In genomic region chr9:107631311-107631826, GRCm38 (mm10) we compare ENCODE assay signal across 7 mouse cellular contexts. TPM values are rescaled to one million over a fixed set of nuclear protein-coding genes. Genes with fewer than 3 reads are reported as not detected.
DNase-seq lines count a peak whose midpoint lies in the region; ATAC-seq and TF ChIP-seq lines count a peak whose summit lies in the region.

No protein-coding gene starts in this region.

- H3K4me3 ChIP-seq in megakaryocyte, embryonic 14.5 days (replicated peaks), result peak overlapping the region; percentile 47
- H3K4me3 ChIP-seq in heart, embryonic 16.5 days (ENCODE audit: low read length), result no peak overlapping the region
- no peak overlapping the region for H3K4me3 ChIP-seq in liver, embryonic 13.5 days (replicated peaks)
- H3K4me3 ChIP-seq in stomach, postnatal 0 days (ENCODE audit: low read depth, low read length), result no peak overlapping the region

- DNase-seq in liver, embryonic 13.5 days, result no peak
- DNase-seq in stomach, postnatal 0 days (ENCODE audit: low spot score), result no peak
- no peak for DNase-seq in frontal cortex, adult 2 months (ENCODE audit: extremely low spot score in 1 of 2, low spot score in 1 of 2)
- no peak for DNase-seq in ovary, adult 18-20 months (ENCODE audit: low spot score)

- no peak for ATAC-seq in megakaryocyte, adult 5-6 weeks (ENCODE audit: poor library complexity, severe bottlenecking)
- no peak for ATAC-seq in heart, embryonic 16.5 days (replicated peaks; ENCODE audit: extremely low read depth, insufficient read depth, low FRiP score)
- ATAC-seq in liver, embryonic 13.5 days (ENCODE audit: low read depth), result no peak
- no peak for ATAC-seq in stomach, postnatal 0 days (ENCODE audit: low FRiP score, low TSS enrichment)

- TF ChIP-seq EP300 in stomach, postnatal 0 days (optimal IDR thresholded peaks at IDR 0.05), result no peak

- H3K27ac ChIP-seq in heart, embryonic 16.5 days (ENCODE audit: low read length), result peak overlapping the region; percentile 88
- H3K27ac ChIP-seq in liver, embryonic 13.5 days, result peak overlapping the region; percentile 94
- peak overlapping the region; percentile 20; the same call in 1 of the 2 replicates for H3K27ac ChIP-seq in stomach, postnatal 0 days (replicated peaks)

- no peaks in the 10 kb centered on the region for H3K9me3 ChIP-seq in megakaryocyte, embryonic 14.5 days
- no peaks in the 10 kb centered on the region for H3K9me3 ChIP-seq in heart, embryonic 16.5 days (replicated peaks; ENCODE audit: control insufficient read depth, low read length)
- H3K9me3 ChIP-seq in liver, embryonic 13.5 days (replicated peaks), result no peaks in the 10 kb centered on the region
- no peaks in the 10 kb centered on the region for H3K9me3 ChIP-seq in stomach, postnatal 0 days (ENCODE audit: control insufficient read depth, low read length)

- no peak for TF ChIP-seq CTCF in stomach, postnatal 0 days (IDR thresholded peaks at IDR 0.05; ENCODE audit: low read depth)

- H3K4me2 ChIP-seq in heart, embryonic 16.5 days (ENCODE audit: low read depth, low read length), result peak overlapping the region; percentile 96; the same call in 1 of the 2 replicates
- peak overlapping the region; percentile 100 for H3K4me2 ChIP-seq in liver, embryonic 13.5 days
- no peak overlapping the region for H3K4me2 ChIP-seq in stomach, postnatal 0 days (replicated peaks; ENCODE audit: low read depth)

- peaks cover 62% of the 10 kb centered on the region for H3K36me3 ChIP-seq in megakaryocyte, embryonic 14.5 days (replicated peaks; ENCODE audit: low read length)
- H3K36me3 ChIP-seq in heart, embryonic 16.5 days (ENCODE audit: control insufficient read depth, insufficient read depth), result peaks cover 2% of the 10 kb centered on the region; the same call in 1 of the 2 replicates
- peaks cover 35% of the 10 kb centered on the region for H3K36me3 ChIP-seq in liver, embryonic 13.5 days
- no peaks in the 10 kb centered on the region for H3K36me3 ChIP-seq in stomach, postnatal 0 days (ENCODE audit: control insufficient read depth, insufficient read depth, low read length)

- no peaks in the 10 kb centered on the region for H3K27me3 ChIP-seq in megakaryocyte, embryonic 14.5 days (replicated peaks)
- no peaks in the 10 kb centered on the region for H3K27me3 ChIP-seq in heart, embryonic 16.5 days (ENCODE audit: control insufficient read depth, insufficient read depth, low read length)
- H3K27me3 ChIP-seq in liver, embryonic 13.5 days, result no peaks in the 10 kb centered on the region
- no peaks in the 10 kb centered on the region for H3K27me3 ChIP-seq in stomach, postnatal 0 days (ENCODE audit: control insufficient read depth, insufficient read depth, low read length)

- WGBS in heart, embryonic 16.5 days, result 73% methylated on average over 9 of the region's 9 CpGs
- 82% methylated on average over 9 of the region's 9 CpGs for WGBS in liver, embryonic 13.5 days (ENCODE audit: insufficient replicate concordance)
- 66% methylated on average over 9 of the region's 9 CpGs for WGBS in stomach, postnatal 0 days

- H3K9ac ChIP-seq in heart, embryonic 16.5 days (ENCODE audit: low read length), result peak overlapping the region; percentile 53; the same call in 1 of the 2 replicates
- no peak overlapping the region for H3K9ac ChIP-seq in liver, embryonic 13.5 days
- no peak overlapping the region for H3K9ac ChIP-seq in stomach, postnatal 0 days (ENCODE audit: low read length)

- peaks cover 78% of the 10 kb centered on the region for H3K4me1 ChIP-seq in megakaryocyte, embryonic 14.5 days
- H3K4me1 ChIP-seq in heart, embryonic 16.5 days (ENCODE audit: control insufficient read depth, insufficient read depth, low read length), result peaks cover 71% of the 10 kb centered on the region
- peaks cover 91% of the 10 kb centered on the region for H3K4me1 ChIP-seq in liver, embryonic 13.5 days (replicated peaks)
- H3K4me1 ChIP-seq in stomach, postnatal 0 days (replicated peaks; ENCODE audit: control insufficient read depth, insufficient read depth), result peaks cover 28% of the 10 kb centered on the region

RNA-seq across cellular contexts. Expression of gene Gnai2, which starts 3.8 kb away (rescaled TPM):
- polyA plus RNA-seq in megakaryocyte, embryonic 14.5 days (2012; ENCODE audit: insufficient read depth, low replicate concordance), result 1,319 and 1,886 TPM in 2 replicates
- total RNA-seq in megakaryocyte, adult 5-6 weeks (2015), result 749 and 768 TPM in 2 replicates
- total RNA-seq in megakaryocyte, adult 5-6 weeks (2017), result 859 and 871 TPM in 2 replicates
- 419 and 458 TPM in 2 replicates for polyA plus RNA-seq in heart, embryonic 16.5 days (2015; fragmentation: Nextera tagmentation; extraction: Ambion mirVana)
- 144 and 163 TPM in 2 replicates for polyA plus RNA-seq in liver, embryonic 13.5 days (2015; fragmentation: Nextera tagmentation; extraction: Ambion mirVana)
- 189 and 195 TPM in 2 replicates for polyA plus RNA-seq in stomach, postnatal 0 days (2015; fragmentation: Nextera tagmentation; extraction: Ambion mirVana)
- 334 and 351 TPM in 2 replicates for polyA plus RNA-seq in frontal cortex, adult 2 months (2012; rRNA removed)

RNA-seq across cellular contexts. Expression of gene Sema3b, which starts 22.3 kb away (rescaled TPM):
- polyA plus RNA-seq in megakaryocyte, embryonic 14.5 days (2012; ENCODE audit: insufficient read depth, low replicate concordance), result not detected in 2 replicates
- total RNA-seq in megakaryocyte, adult 5-6 weeks (2015), result not detected in 2 replicates
- 0.08 TPM in 1 of 2 replicates, not detected in the other for total RNA-seq in megakaryocyte, adult 5-6 weeks (2017)
- polyA plus RNA-seq in heart, embryonic 16.5 days (2015; fragmentation: Nextera tagmentation; extraction: Ambion mirVana), result 11.0 and 12.0 TPM in 2 replicates
- polyA plus RNA-seq in liver, embryonic 13.5 days (2015; fragmentation: Nextera tagmentation; extraction: Ambion mirVana), result 0.22 and 0.34 TPM in 2 replicates
- polyA plus RNA-seq in stomach, postnatal 0 days (2015; fragmentation: Nextera tagmentation; extraction: Ambion mirVana), result 16.3 and 19.1 TPM in 2 replicates
- 2.1 and 3.4 TPM in 2 replicates for polyA plus RNA-seq in frontal cortex, adult 2 months (2012; rRNA removed)

RNA-seq across cellular contexts. Expression of gene Slc38a3, which starts 38.0 kb away (rescaled TPM):
- not detected in 2 replicates for polyA plus RNA-seq in megakaryocyte, embryonic 14.5 days (2012; ENCODE audit: insufficient read depth, low replicate concordance)
- not detected in 2 replicates for total RNA-seq in megakaryocyte, adult 5-6 weeks (2015)
- total RNA-seq in megakaryocyte, adult 5-6 weeks (2017), result not detected in 2 replicates
- polyA plus RNA-seq in heart, embryonic 16.5 days (2015; fragmentation: Nextera tagmentation; extraction: Ambion mirVana), result 3.3 and 3.9 TPM in 2 replicates
- 5.4 and 5.9 TPM in 2 replicates for polyA plus RNA-seq in liver, embryonic 13.5 days (2015; fragmentation: Nextera tagmentation; extraction: Ambion mirVana)
- 0.95 and 1.1 TPM in 2 replicates for polyA plus RNA-seq in stomach, postnatal 0 days (2015; fragmentation: Nextera tagmentation; extraction: Ambion mirVana)
- 256 and 260 TPM in 2 replicates for polyA plus RNA-seq in frontal cortex, adult 2 months (2012; rRNA removed)

RNA-seq across cellular contexts. Expression of gene Ifrd2, which starts 43.9 kb away (rescaled TPM):
- polyA plus RNA-seq in megakaryocyte, embryonic 14.5 days (2012; ENCODE audit: insufficient read depth, low replicate concordance), result 32.1 and 34.9 TPM in 2 replicates
- 6.8 and 11.1 TPM in 2 replicates for total RNA-seq in megakaryocyte, adult 5-6 weeks (2015)
- 8.7 and 9.9 TPM in 2 replicates for total RNA-seq in megakaryocyte, adult 5-6 weeks (2017)
- 45.7 and 46.5 TPM in 2 replicates for polyA plus RNA-seq in heart, embryonic 16.5 days (2015; fragmentation: Nextera tagmentation; extraction: Ambion mirVana)
- polyA plus RNA-seq in liver, embryonic 13.5 days (2015; fragmentation: Nextera tagmentation; extraction: Ambion mirVana), result 167 and 175 TPM in 2 replicates
- polyA plus RNA-seq in stomach, postnatal 0 days (2015; fragmentation: Nextera tagmentation; extraction: Ambion mirVana), result 35.5 and 42.7 TPM in 2 replicates
- 17.5 and 18.8 TPM in 2 replicates for polyA plus RNA-seq in frontal cortex, adult 2 months (2012; rRNA removed)

RNA-seq across cellular contexts. Expression of gene Gnat1, which starts 48.1 kb away (rescaled TPM):
- polyA plus RNA-seq in megakaryocyte, embryonic 14.5 days (2012; ENCODE audit: insufficient read depth, low replicate concordance), result not detected in 2 replicates
- not detected in 2 replicates for total RNA-seq in megakaryocyte, adult 5-6 weeks (2015)
- not detected in 2 replicates for total RNA-seq in megakaryocyte, adult 5-6 weeks (2017)
- polyA plus RNA-seq in heart, embryonic 16.5 days (2015; fragmentation: Nextera tagmentation; extraction: Ambion mirVana), result 0.39 TPM in 2 replicates
- polyA plus RNA-seq in liver, embryonic 13.5 days (2015; fragmentation: Nextera tagmentation; extraction: Ambion mirVana), result 1.1 and 1.5 TPM in 2 replicates
- polyA plus RNA-seq in stomach, postnatal 0 days (2015; fragmentation: Nextera tagmentation; extraction: Ambion mirVana), result 2.1 and 2.9 TPM in 2 replicates
- 0.15 and 0.28 TPM in 2 replicates for polyA plus RNA-seq in frontal cortex, adult 2 months (2012; rRNA removed)

Comparison
In these comparisons a context has a peak if more than half of its experiments do, and no peak if none do; other contexts are left out.
1. H3K27ac ChIP-seq: peak in every context shown above with its lines; median percentile 94 in liver, embryonic 13.5 days; 88 in heart, embryonic 16.5 days; 20 in stomach, postnatal 0 days.
2. RNA of gene Slc38a3, which starts 38.0 kb away (polyA plus RNA-seq): 256 to 260 TPM in frontal cortex, adult 2 months; 5.4 to 5.9 TPM in liver, embryonic 13.5 days, 3.3 to 3.9 TPM in heart, embryonic 16.5 days, 0.95 to 1.1 TPM in stomach, postnatal 0 days and not detected in megakaryocyte, embryonic 14.5 days; every median in the first group is over 10 times any median in the second.